Mouse (Mus musculus): Measurements from ENCODE around the gene Bmp6.

The Bmp6 gene

GRCm38 (mm10) chr13:38544769-38545445 is 200.0 kb downstream of the Bmp6 start:
- DNase-seq (ENCODE audit: low read depth, low spot score) = no peak

DNA sequence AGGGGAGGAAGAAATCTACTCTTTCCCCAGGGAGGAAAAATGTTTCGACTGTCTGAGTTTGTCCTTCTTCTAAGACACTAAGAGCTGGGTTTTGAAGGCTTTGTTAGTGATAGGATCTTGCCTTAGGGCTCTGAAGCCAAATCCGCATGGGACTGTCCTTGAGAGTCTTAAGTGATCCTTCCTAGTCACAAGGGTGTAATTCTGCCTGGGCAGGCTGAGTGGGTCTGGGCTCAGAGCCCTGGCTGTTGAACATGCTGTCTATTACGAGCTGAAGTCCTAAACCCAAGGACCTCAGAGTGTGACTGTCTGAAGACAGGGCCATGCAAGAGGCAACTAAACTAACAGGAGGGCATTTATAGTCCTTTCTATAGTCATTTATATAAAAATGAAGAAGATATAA is 200.6 kb downstream of the Bmp6 start:
- no peak for DNase-seq (ENCODE audit: low read depth, low spot score)

- DNase-seq (ENCODE audit: low read depth, low spot score) = peak; percentile 25
These were observed 201.8 kb downstream of the Bmp6 start for GRCm38 (mm10) chr13:38546754-38547153.

DNA sequence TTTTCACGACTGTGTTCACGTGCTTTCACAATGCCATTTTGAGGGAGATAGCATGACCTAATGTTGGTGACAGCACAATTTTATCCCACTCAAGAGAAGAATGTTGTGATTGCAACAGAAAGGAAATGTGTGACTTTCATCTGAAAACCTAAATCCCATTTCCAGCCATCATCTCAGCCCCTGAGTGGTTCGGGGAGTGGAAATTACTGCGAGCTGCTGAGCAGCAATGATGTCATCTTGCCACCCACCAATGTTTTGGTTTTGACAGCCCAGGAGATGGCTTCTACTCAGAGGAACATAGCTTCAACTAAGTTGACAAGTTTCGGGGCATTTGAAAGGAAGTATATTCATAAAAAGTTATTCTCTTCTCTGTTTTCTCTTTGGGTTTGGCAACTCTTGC is 202.8 kb downstream of the Bmp6 start:
- DNase-seq (ENCODE audit: low read depth, low spot score) = no peak

DNA sequence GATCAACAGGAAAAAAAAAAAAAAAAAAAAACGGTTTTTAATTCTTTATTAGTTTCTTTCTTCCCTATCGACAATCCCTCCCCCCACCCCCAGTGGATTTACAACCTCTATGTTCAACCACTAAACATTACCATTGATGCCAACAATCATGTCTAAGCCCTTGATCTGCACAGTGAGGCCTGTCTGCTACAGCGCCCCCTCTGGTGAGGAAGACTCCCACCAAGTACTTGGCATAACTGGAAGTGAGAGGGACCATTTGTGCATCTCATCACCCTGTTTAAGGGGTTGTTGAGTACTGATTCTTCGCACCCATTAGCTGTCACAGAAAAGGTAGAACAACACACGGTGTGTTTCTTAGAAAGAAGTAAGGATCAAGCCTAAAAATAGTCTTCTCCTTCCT is 203.8 kb downstream of the Bmp6 start:
- DNase-seq (ENCODE audit: low read depth, low spot score) = peak; percentile 40
